ENCODE assay signal across 11 mouse cellular contexts in the genomic region with DNA sequence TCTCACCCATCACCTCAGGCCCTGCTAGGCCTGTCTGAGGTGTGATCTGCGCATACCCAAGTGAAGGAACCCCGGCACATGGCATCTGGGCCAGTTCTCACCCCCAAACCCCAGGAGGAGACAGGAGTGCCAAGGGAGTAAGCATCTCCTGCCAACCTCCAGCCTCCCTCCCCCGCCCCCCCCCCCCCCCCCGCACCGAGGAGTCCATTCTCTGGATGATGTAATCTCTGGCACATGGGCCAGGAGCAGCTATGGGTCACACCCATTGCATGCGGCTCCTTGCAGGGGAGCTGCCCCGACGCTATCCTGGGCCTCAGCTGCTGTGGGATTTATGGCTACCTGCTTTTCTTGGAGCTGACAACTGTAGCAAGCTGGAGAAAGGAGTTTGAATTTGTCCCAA. TPM values are rescaled to one million over a fixed set of nuclear protein-coding genes. Genes with fewer than 3 reads are reported as not detected.
DNase-seq lines count a peak whose midpoint lies in the region; TF ChIP-seq lines count a peak whose summit lies in the region.
"Had no signal": no experiment of that assay in that cellular context is flagged by ENCODE, and none has a peak within 500 bp of the region (broad histone marks: within the 10 kb centered on the region; RNA-seq: fewer than 3 reads in every experiment).

No protein-coding gene starts in this region.

- no peak overlapping the region for H3K4me3 ChIP-seq in layer of hippocampus, adult 2 months

- H3K27ac ChIP-seq in layer of hippocampus, adult 2 months, result no peak overlapping the region
- H3K27ac ChIP-seq: kidney, postnatal 0 days had no signal

- intact Hi-C loops in left cerebral cortex, postnatal 4 days (cut with DNase I), result no loop called here
- intact Hi-C loops in left cerebral cortex, postnatal 14 days (cut with DNase I), result no loop called here

- DNase-seq in adrenal gland, adult 2 months, result peak; percentile 27
- no peak for DNase-seq in adrenal gland, adult 8-10 months
- DNase-seq in left cerebral cortex, postnatal 4 days, result peak; percentile 17
- no peak for DNase-seq in left cerebral cortex, postnatal 14 days (ENCODE audit: low spot score in 2 of 2)
- peak; percentile 57 to 64 for DNase-seq in cerebellum, postnatal 14 days
- peak; percentile 34 for DNase-seq in lung, postnatal 25 days (ENCODE audit: low spot score)
- DNase-seq in left cerebral cortex, adult 9 months (ENCODE audit: low spot score in 2 of 2), result no peak
- no peak for DNase-seq in layer of hippocampus, adult 2 months (ENCODE audit: low spot score in 2 of 2)
- DNase-seq: liver, postnatal 0 days; thymus, postnatal 36 days had no signal

- no peak for TF ChIP-seq CTCF in layer of hippocampus, adult 2 months (conservative IDR thresholded peaks at IDR 0.05)

RNA-seq across cellular contexts. Expression of a gene that starts 54.3 kb away (rescaled TPM):
- total RNA-seq in adrenal gland, adult 2 months (2021), result 1 to 10 TPM in 1 of 2 experiments, under 1 TPM in 1; 0.58 to 1.9 TPM
- polyA plus RNA-seq in adrenal gland, adult 2 months (2012; rRNA removed), result 3.4 and 4.7 TPM in 2 replicates
- total RNA-seq in adrenal gland, adult 8-10 months (2022), result 1 to 10 TPM in 3 of 4 experiments, under 1 TPM in 1; 0.80 to 1.9 (median 1.4) TPM
- total RNA-seq in left cerebral cortex, postnatal 4 days (2021), result 10 to 100 TPM; 23.7 to 27.1 TPM
- 10 to 100 TPM; 18.5 to 19.3 TPM for total RNA-seq in left cerebral cortex, postnatal 14 days (2021)
- total RNA-seq in layer of hippocampus, adult 2 months (2021), result 10 to 100 TPM; 10.1 to 10.7 TPM

RNA-seq across cellular contexts. Expression of a gene that starts 54.7 kb away (rescaled TPM):
- total RNA-seq in adrenal gland, adult 2 months (2021), result 1 to 10 TPM; 1.4 to 5.3 TPM
- 0.57 and 1.2 TPM in 2 replicates for polyA plus RNA-seq in adrenal gland, adult 2 months (2012; rRNA removed)
- total RNA-seq in adrenal gland, adult 8-10 months (2022), result 1 to 10 TPM; 1.9 to 6.5 (median 4.1) TPM
- total RNA-seq in left cerebral cortex, postnatal 4 days (2021), result 1 to 10 TPM; 1.2 to 1.5 TPM
- 1 to 10 TPM; 2.1 to 2.4 TPM for total RNA-seq in left cerebral cortex, postnatal 14 days (2021)
- total RNA-seq in layer of hippocampus, adult 2 months (2021), result under 1 TPM; 0.71 to 0.74 TPM

Comparison
In these comparisons a context has a peak if more than half of its experiments do, and no peak if none do; other contexts are left out.
1. DNase-seq: peak in adrenal gland, adult 2 months (single experiment), left cerebral cortex, postnatal 4 days (single experiment), cerebellum, postnatal 14 days (2 of 2) and lung, postnatal 25 days (single experiment); none in adrenal gland, adult 8-10 months (single experiment), left cerebral cortex, postnatal 14 days (0 of 2), left cerebral cortex, adult 9 months (0 of 2) and layer of hippocampus, adult 2 months (0 of 2).